Mouse (Mus musculus): ENCODE results near the gene Dync1li1.
"Not testable (repeated sequence)": the region's sequence is repeated elsewhere in the genome, so short reads cannot be mapped to it uniquely, and the experiment has no call there.

Dync1li1 gene

GRCm38 (mm10) chr9:114673626-114674025 lies 15.0 kb upstream of the Dync1li1 start:
- no peak for DNase-seq (ENCODE audit: low read depth)

- no peak for DNase-seq (ENCODE audit: low read depth)
These were observed 10.0 kb upstream of the Dync1li1 start for GRCm38 (mm10) chr9:114678576-114678975.

- no peak for DNase-seq (ENCODE audit: low read depth)
These were observed 8.6 kb upstream of the Dync1li1 start for GRCm38 (mm10) chr9:114679944-114680343.

DNA sequence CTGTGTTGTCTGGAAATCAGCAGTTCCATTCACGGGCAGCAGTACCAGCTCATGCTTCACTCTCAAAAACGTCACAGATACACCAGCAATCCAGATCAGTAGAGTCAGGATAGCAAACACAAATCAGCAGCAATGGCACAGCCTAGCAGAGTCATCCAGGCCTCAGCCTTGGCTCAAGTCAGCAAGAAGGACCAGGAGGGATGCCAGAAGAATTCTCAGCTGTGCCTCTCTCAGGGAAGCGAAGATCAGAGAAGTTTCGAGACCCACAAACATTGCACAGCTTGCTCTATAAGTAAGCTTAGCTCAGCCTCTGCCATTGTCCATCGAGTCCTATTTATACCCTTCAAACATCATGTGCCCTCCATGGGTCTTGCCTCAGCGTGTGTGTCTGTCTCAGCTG lies 8.1 kb upstream of the Dync1li1 start:
- DNase-seq (ENCODE audit: low read depth): no peak

DNA sequence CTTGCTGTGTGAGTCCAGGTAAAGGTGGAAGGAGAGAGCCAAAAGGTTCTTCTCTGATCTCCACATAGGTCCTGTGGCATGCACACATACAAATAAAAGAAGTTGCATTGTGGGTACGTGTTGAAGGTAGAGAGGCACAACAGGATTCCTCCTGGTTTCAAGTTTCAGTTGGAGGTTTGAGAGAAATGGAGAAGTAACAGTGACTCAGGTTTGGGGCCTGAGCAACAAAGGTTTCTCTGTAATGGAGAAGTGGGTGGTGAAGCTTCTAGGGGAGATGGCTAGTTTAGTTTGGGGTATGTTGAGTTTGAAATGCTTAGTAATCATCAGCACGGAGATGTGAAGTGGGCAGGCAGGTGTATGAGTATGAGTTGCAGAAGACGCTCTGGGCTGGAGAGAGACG lies 6.4 kb upstream of the Dync1li1 start:
- no peak for DNase-seq (ENCODE audit: low read depth)

- DNase-seq (ENCODE audit: low read depth): peak; percentile 53
These were observed 2.3 kb upstream of the Dync1li1 start for GRCm38 (mm10) chr9:114686245-114686644.

DNA sequence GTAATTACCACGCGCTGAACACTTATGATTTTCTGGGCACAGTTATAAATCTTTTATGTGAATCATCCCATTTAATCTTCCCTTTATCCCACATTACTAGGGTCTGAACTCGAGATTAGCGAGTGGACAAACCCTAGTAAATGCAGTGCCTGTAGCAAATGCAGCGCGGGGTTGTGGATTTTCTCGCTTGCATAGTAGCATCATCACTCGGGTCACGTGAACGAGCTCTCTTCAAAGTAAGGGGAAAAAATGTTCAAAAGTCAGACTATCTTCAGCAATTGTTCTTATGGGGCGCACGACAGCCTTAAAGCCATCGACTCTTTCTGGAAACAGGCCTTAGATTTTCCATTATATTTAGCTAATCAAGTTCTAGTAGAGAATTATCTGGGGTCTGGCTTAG lies 951 bp upstream of the Dync1li1 start:
- peak; percentile 24 for DNase-seq (ENCODE audit: low read depth)

DNA sequence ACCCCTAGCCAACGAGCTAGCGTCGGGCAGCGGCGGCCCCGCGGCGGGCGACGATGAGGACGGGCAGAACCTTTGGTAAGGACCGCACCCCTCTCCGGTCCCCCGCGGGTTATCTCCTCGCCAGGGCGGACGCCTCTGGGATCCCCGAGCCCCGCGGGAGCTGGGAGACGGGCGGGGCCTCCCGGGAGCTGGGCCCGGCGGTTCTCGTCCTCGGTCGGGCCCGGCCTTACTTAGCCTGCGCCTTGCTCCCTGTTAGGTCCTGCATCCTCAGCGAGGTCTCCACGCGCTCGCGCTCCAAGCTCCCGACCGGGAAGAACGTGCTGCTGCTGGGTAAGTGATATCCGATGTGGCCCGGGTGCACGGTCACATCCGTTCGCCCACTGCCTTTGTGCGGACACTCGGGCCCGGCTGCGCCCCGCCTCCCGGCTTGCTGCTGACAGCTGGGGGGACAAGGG lies 390 bp downstream of the Dync1li1 start:
- no peak for DNase-seq (ENCODE audit: low read depth)

- DNase-seq (ENCODE audit: low read depth): peak; percentile 28
These were observed 1.6 kb downstream of the Dync1li1 start for GRCm38 (mm10) chr9:114690119-114690601.

DNA sequence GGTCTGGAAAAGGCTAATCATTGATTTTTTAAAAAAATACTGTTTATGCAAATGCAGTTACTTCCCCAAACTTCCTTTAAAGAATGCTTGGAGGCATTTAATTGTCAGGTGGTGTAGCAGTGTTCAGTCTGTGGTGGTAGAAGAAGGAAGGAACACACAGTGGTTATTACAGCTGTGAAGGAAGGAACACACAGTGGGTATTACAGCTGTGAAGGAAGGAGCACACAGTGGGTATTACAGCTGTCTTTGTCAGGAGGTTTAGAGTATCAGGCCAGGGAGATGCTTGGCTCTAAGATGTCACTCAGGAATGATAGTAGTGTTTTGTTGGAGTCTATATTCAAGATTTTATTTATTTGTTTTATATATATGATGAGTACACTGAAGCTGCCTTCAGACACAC lies 2.5 kb downstream of the Dync1li1 start:
- DNase-seq (ENCODE audit: low read depth): no peak

DNA sequence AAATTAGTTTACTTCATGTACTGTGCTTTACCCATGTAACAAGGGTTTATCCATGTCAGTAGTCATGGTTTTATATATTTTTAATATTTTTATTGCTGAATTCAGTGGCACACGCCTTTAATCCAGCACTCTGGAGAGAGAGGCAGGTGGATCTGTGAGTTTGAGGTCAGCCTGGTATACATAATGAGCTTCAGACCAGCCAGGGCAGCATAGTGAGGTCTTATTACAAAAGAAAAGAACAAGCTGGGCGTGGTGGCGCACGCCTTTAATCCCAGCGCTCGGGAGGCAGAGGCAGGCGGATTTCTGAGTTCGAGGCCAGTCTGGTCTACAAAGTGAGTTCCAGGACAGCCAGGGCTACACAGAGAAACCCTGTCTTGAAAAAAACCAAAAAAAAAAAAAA lies 7.1 kb downstream of the Dync1li1 start:
- DNase-seq (ENCODE audit: low read depth): not testable (repeated sequence)

GRCm38 (mm10) chr9:114697072-114697471 lies 8.5 kb downstream of the Dync1li1 start:
- DNase-seq (ENCODE audit: low read depth): no peak

- DNase-seq (ENCODE audit: low read depth): no peak
These were observed 9.3 kb downstream of the Dync1li1 start for GRCm38 (mm10) chr9:114697926-114698325.

GRCm38 (mm10) chr9:114699262-114699661 lies 10.7 kb downstream of the Dync1li1 start:
- no peak for DNase-seq (ENCODE audit: low read depth)

- DNase-seq (ENCODE audit: low read depth): no peak
These were observed 11.5 kb downstream of the Dync1li1 start for GRCm38 (mm10) chr9:114699882-114700665.

DNA sequence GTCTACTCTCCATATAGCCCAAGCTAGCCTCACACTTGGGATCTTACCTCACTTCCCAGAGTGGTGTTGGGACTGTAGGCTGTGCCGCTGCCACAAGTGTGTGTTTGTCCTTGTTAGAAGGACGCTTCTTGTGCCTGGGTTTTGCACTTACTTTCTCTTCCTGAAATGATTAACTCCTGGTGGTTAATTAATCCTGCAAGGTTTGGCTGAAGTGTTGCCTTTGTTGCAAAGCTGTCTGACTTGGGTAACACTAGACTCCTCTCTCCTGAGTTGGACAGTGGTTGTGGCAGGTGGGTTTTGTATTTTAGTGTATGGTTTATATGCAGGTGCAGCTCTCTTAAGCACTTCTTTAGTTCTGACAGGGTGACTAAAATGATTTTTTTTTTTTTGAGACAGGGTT lies 12.4 kb downstream of the Dync1li1 start:
- DNase-seq (ENCODE audit: low read depth): no peak

GRCm38 (mm10) chr9:114701921-114702320 lies 13.3 kb downstream of the Dync1li1 start:
- DNase-seq (ENCODE audit: low read depth): no peak

DNA sequence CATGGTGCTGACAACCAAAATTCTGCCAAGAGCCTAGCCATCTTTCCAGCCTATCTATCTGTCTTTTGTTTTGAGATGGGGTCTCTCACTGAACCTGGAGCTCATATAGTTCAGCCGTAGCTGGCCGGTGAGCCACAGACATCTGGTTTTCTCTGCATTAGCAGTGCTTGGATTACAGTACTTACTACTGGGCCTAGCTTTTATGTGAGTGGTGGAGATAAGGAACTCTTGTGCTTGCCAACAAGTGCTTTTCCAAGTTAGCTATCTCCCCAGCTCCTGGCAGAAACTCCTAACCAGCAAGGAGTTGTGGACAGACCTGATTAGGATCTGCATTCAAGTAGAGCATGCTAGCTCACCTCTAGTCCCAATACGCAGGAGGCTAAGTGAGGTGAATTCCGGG lies 19.2 kb downstream of the Dync1li1 start:
- DNase-seq (ENCODE audit: low read depth): no peak

GRCm38 (mm10) chr9:114710345-114710744 lies 21.8 kb downstream of the Dync1li1 start:
- DNase-seq (ENCODE audit: low read depth): peak; percentile 70

DNA sequence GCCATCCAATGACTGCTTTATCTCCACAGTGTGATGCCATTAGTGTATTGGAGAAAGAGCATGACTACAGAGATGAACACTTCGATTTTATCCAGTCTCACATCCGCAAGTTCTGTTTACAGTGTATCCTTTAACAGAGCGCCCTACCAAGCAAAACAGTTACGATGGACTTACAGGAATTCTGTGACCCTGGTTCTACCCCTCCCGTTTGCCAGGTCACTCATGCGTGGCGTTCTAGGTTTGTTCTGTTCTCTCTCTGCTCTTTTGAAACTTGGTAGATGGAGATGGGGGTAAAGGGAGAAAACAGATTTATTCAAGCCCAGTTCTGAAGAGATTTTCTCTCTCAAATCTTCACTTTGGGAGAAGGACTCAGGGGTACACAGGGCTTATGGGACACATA lies 24.9 kb downstream of the Dync1li1 start:
- no peak for DNase-seq (ENCODE audit: low read depth)

GRCm38 (mm10) chr9:114716677-114717331 lies 28.2 kb downstream of the Dync1li1 start:
- no peak for DNase-seq (ENCODE audit: low read depth)

- peak; percentile 68 for DNase-seq (ENCODE audit: low read depth)
These were observed 38.7 kb downstream of the Dync1li1 start for GRCm38 (mm10) chr9:114727315-114727714.

DNA sequence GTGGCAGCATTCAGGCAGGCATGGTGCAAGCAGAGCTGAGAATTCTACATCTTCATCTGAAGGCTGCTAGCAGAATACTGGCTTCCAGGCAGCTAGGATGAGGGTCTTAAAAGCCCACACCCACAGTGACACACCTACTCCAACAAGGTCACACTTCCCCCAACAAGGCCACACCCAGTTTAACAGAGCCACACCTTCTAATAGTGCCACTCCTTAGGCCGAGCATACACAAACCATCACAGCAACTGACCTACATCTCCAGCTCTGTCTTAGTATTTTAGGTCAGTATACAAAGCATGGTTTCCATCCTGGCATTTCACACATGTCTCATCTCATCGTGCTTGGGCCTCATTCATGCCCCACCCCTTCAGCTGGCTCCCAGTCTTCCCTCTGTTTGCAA lies 39.8 kb downstream of the Dync1li1 start:
- not testable (repeated sequence) for DNase-seq (ENCODE audit: low read depth)

Data from induced T-regulatory cell, adult 2 months (primary cell).